Mouse (Mus musculus) limb, embryonic 14.5 days (tissue): ENCODE results near the gene Smim6. TPM values are rescaled to one million over a fixed set of nuclear protein-coding genes. Genes with fewer than 3 reads are reported as not detected.

ENCODE experiments used
- ATAC-seq: fragments of 200-750 bp; cut with Nextera tagmentation; 2 replicates; pipeline ENCODE4 v1.8.0; 2017; ENCODE audit warnings: low read depth, moderate number of reproducible peaks, moderate TSS enrichment; ENCODE audit not compliant: low FRiP score
- DNase-seq: peaks from one replicate; pipeline ENCODE4 v3.0.0-alpha.2; 2015; ENCODE audit warnings: low spot score
- H3K27ac ChIP-seq: fragments of 300-500 bp; sonication (generic); replicated peaks from 2 replicates; pipeline ENCODE4 v1.5.1; 2014; ENCODE audit warnings: low read depth, mild to moderate bottlenecking, low read length, moderate library complexity, mixed read lengths
- H3K27me3 ChIP-seq: fragments of 300-500 bp; sonication (generic); 2 replicates; pipeline ENCODE4 v1.6.1; 2014; ENCODE audit warnings: low read length, mixed read lengths; ENCODE audit not compliant: control insufficient read depth, insufficient read depth
- H3K36me3 ChIP-seq: fragments of 300-500 bp; sonication (generic); 2 replicates; pipeline ENCODE4 v1.6.1; 2014; ENCODE audit warnings: mild to moderate bottlenecking, low read length, moderate library complexity, mixed read lengths; ENCODE audit not compliant: control insufficient read depth, insufficient read depth
- H3K4me1 ChIP-seq: fragments of 300-500 bp; sonication (generic); 2 replicates; pipeline ENCODE4 v1.6.1; 2014; ENCODE audit warnings: antibody characterized with exemption, low read length, mixed read lengths; ENCODE audit not compliant: control insufficient read depth, insufficient read depth
- H3K4me2 ChIP-seq: fragments of 300-500 bp; sonication (generic); replicated peaks from 2 replicates; pipeline ENCODE4 v1.6.1; 2014; ENCODE audit warnings: low read depth, mild to moderate bottlenecking, low read length, moderate library complexity; ENCODE audit not compliant: severe bottlenecking
- H3K4me3 ChIP-seq: fragments of 300-500 bp; sonication (generic); replicated peaks from 2 replicates; pipeline ENCODE4 v1.5.1; 2014; ENCODE audit warnings: low read length
- H3K9ac ChIP-seq: fragments of 300-500 bp; sonication (generic); 2 replicates; pipeline ENCODE4 v1.6.1; 2014; ENCODE audit warnings: mild to moderate bottlenecking, low read depth, low read length, moderate library complexity; ENCODE audit not compliant: severe bottlenecking
- H3K9me3 ChIP-seq: fragments of 300-500 bp; sonication (generic); 2 replicates; pipeline ENCODE4 v1.6.1; 2016; ENCODE audit warnings: low read length; ENCODE audit not compliant: control insufficient read depth
- POLR2A ChIP-seq: fragments of 200-500 bp; IDR thresholded peaks from 2 replicates; pipeline ENCODE4 v1.8.0; 2012; ENCODE audit warnings: inconsistent platforms, mild to moderate bottlenecking, moderate library complexity, borderline replicate concordance; ENCODE audit not compliant: insufficient read depth, insufficient read length; ENCODE audit errors: extremely low read depth
- WGBS: fragments of 180-500 bp; shearing (Covaris S2); extraction: QIAGEN DNeasy Blood & Tissue Kit; methylation state at CpG from one replicate; pipeline ENCODE4 v1.1.7; 2014; 5-methylcytosine and 5-hydroxymethylcytosine counted together
- polyA plus RNA-seq, 2 experiments: library from polyadenylated mRNA; depleted of rRNA in 1 of 2; stranded (reverse) in 1 of 2; unstranded in 1 of 2; fragments of >200 nt; fragmentation: Nextera tagmentation in 1 of 2; extraction: Ambion mirVana in 1 of 2; gene quantifications; 2 replicates each; pipeline versions ENCODE4 v1.2.1 to v1.2.3; 2012 to 2014

Gene Smim6
- polyA plus RNA-seq, 2 experiments, result 0.52 to 0.89 TPM

- Histone ChIP-seq H3K27ac (no peak overlapping the region), H3K36me3 (peaks cover 86% of the 10 kb centered on the region), H3K4me2 (no peak overlapping the region), H3K4me3 (no peak overlapping the region), H3K4me1 (peaks cover 3% of the 10 kb centered on the region; the same call in 1 of the 2 replicates), H3K9me3 (no peaks in the 10 kb centered on the region), H3K27me3 (no peaks in the 10 kb centered on the region), H3K9ac (no peak overlapping the region)
- DNase-seq (no peak), ATAC-seq (no peak)
- 90% methylated on average over 9 of the region's 9 CpGs for WGBS
- no peak for TF ChIP-seq POLR2A
Measured at GRCm38 (mm10) chr11:115948316-115948715, 36.5 kb downstream of the Smim6 start.

GRCm38 (mm10) chr11:115950719-115951118 is 38.9 kb downstream of the Smim6 start:
- Histone ChIP-seq H3K4me1 (peaks cover 3% of the 10 kb centered on the region; the same call in 1 of the 2 replicates), H3K27ac (no peak overlapping the region)

GRCm38 (mm10) chr11:115954712-115955111 is 42.9 kb downstream of the Smim6 start:
- no peaks in the 10 kb centered on the region for H3K9me3 ChIP-seq
- WGBS, result 84% methylated on average over 5 of the region's 5 CpGs
- H3K4me2 ChIP-seq, result no peak overlapping the region
- TF ChIP-seq POLR2A, result no peak
- no peak overlapping the region for H3K9ac ChIP-seq
- no peak overlapping the region for H3K4me3 ChIP-seq
- ATAC-seq (no peak), DNase-seq (no peak)
- H3K27ac ChIP-seq, result no peak overlapping the region
- peaks cover 72% of the 10 kb centered on the region for H3K36me3 ChIP-seq
- H3K4me1 ChIP-seq, result peaks cover 3% of the 10 kb centered on the region; the same call in 1 of the 2 replicates
- H3K27me3 ChIP-seq, result no peaks in the 10 kb centered on the region

More at GRCm38 (mm10) chr11:115950719-115951118, 38.9 kb downstream of the Smim6 start:
- ATAC-seq, result no peak
- Histone ChIP-seq H3K9me3 (no peaks in the 10 kb centered on the region), H3K36me3 (peaks cover 87% of the 10 kb centered on the region), H3K9ac (no peak overlapping the region), H3K27me3 (no peaks in the 10 kb centered on the region), H3K4me3 (no peak overlapping the region), H3K4me2 (no peak overlapping the region)
- TF ChIP-seq POLR2A, result no peak
- DNase-seq, result no peak
- WGBS, result 83% methylated on average over 2 of the region's 2 CpGs

GRCm38 (mm10) chr11:115955195-115955858 is 43.5 kb downstream of the Smim6 start:
- TF ChIP-seq POLR2A, result no peak
- 63% methylated on average over 10 of the region's 10 CpGs for WGBS
- Histone ChIP-seq H3K4me1 (no peaks in the 10 kb centered on the region), H3K36me3 (peaks cover 77% of the 10 kb centered on the region), H3K9ac (no peak overlapping the region), H3K9me3 (no peaks in the 10 kb centered on the region), H3K27ac (no peak overlapping the region), H3K4me2 (no peak overlapping the region), H3K4me3 (no peak overlapping the region), H3K27me3 (no peaks in the 10 kb centered on the region)
- ATAC-seq (no peak), DNase-seq (no peak)

- DNase-seq, result no peak
- Histone ChIP-seq H3K27me3 (no peaks in the 10 kb centered on the region), H3K9ac (no peak overlapping the region), H3K4me3 (no peak overlapping the region), H3K4me2 (no peak overlapping the region), H3K4me1 (no peaks in the 10 kb centered on the region), H3K9me3 (no peaks in the 10 kb centered on the region), H3K36me3 (peaks cover 78% of the 10 kb centered on the region), H3K27ac (no peak overlapping the region; the same call in 1 of the 2 replicates)
- no peak for TF ChIP-seq POLR2A
- 59% methylated on average over 4 of the region's 4 CpGs for WGBS
- ATAC-seq, result no peak
Measured at GRCm38 (mm10) chr11:115956453-115956852, 44.6 kb downstream of the Smim6 start.

- WGBS, result 61% methylated on average over 7 of the region's 7 CpGs
- Histone ChIP-seq H3K4me3 (no peak overlapping the region), H3K9ac (no peak overlapping the region), H3K4me1 (no peaks in the 10 kb centered on the region), H3K9me3 (no peaks in the 10 kb centered on the region), H3K36me3 (peaks cover 78% of the 10 kb centered on the region), H3K27ac (no peak overlapping the region), H3K4me2 (no peak overlapping the region), H3K27me3 (no peaks in the 10 kb centered on the region)
- DNase-seq, result no peak
- no peak for TF ChIP-seq POLR2A
- ATAC-seq, result no peak
Measured at GRCm38 (mm10) chr11:115957971-115958370, 46.2 kb downstream of the Smim6 start.
